Mouse (Mus musculus) spleen, adult 2 months (tissue): ENCODE results near the gene Ucma.

Source experiments
- CTCF ChIP-seq: fragments of 200-500 bp; IDR thresholded peaks from 2 replicates; pipeline ENCODE4 v1.5.1; 2011; ENCODE audit warnings: mild to moderate bottlenecking, inconsistent platforms; ENCODE audit not compliant: insufficient read depth, insufficient read length, insufficient replicate concordance; ENCODE audit errors: extremely low read depth
- POLR2A ChIP-seq: fragments of 200-500 bp; IDR thresholded peaks from 2 replicates; pipeline ENCODE4 v1.6.1; 2011; ENCODE audit warnings: low read depth, low read length, inconsistent platforms

- TF ChIP-seq POLR2A, result no peak
- TF ChIP-seq CTCF, result no peak
Measured at GRCm38 (mm10) chr2:4950986-4951385, 24.9 kb upstream of the Ucma start.
